Mouse (Mus musculus) forebrain, embryonic 16.5 days (tissue): Measurements from ENCODE around the gene Rragd. TPM values are rescaled to one million over a fixed set of nuclear protein-coding genes. Genes with fewer than 3 reads are reported as not detected.
"Not testable (repeated sequence)": the region's sequence is repeated elsewhere in the genome, so short reads cannot be mapped to it uniquely, and the experiment has no call there.

ENCODE experiments used
- ATAC-seq: fragments of 200-750 bp; cut with Nextera tagmentation; 2 replicates; pipeline ENCODE4 v1.8.0; 2017; ENCODE audit warnings: mild to moderate bottlenecking, moderate library complexity
- H3K27ac ChIP-seq: fragments of 300-500 bp; sonication (generic); 2 replicates; pipeline ENCODE4 v1.5.1; 2014; ENCODE audit warnings: low read length, control low read depth
- H3K27me3 ChIP-seq: fragments of 300-500 bp; sonication (generic); replicated peaks from 2 replicates; pipeline ENCODE4 v1.6.1; 2014; ENCODE audit warnings: low read length; ENCODE audit not compliant: control insufficient read depth, insufficient read depth
- H3K36me3 ChIP-seq: fragments of 300-500 bp; sonication (generic); 2 replicates; pipeline ENCODE4 v1.6.1; 2014; ENCODE audit not compliant: control insufficient read depth, insufficient read depth
- H3K4me1 ChIP-seq: fragments of 300-500 bp; sonication (generic); replicated peaks from 2 replicates; pipeline ENCODE4 v1.6.1; 2014; ENCODE audit warnings: low read length; ENCODE audit not compliant: control insufficient read depth, insufficient read depth
- H3K4me2 ChIP-seq: fragments of 300-500 bp; sonication (generic); 2 replicates; pipeline ENCODE4 v1.6.1; 2014; ENCODE audit warnings: mild to moderate bottlenecking, low read length, control low read depth
- H3K4me3 ChIP-seq: fragments of 300-500 bp; sonication (generic); replicated peaks from 2 replicates; pipeline ENCODE4 v1.5.1; 2014; ENCODE audit warnings: mild to moderate bottlenecking, low read length, control low read depth
- H3K9ac ChIP-seq: fragments of 300-500 bp; sonication (generic); replicated peaks from 2 replicates; pipeline ENCODE4 v1.6.1; 2014; ENCODE audit warnings: low read depth, low read length, control low read depth
- H3K9me3 ChIP-seq: fragments of 300-500 bp; sonication (generic); 2 replicates; pipeline ENCODE4 v1.6.1; 2016; ENCODE audit warnings: low read length; ENCODE audit not compliant: control insufficient read depth
- WGBS: fragments of 180-500 bp; shearing (Covaris S2); extraction: QIAGEN DNeasy Blood & Tissue Kit; methylation state at CpG from one replicate; pipeline ENCODE4 v1.1.7; 2014; 5-methylcytosine and 5-hydroxymethylcytosine counted together
- polyA plus RNA-seq: library from polyadenylated mRNA; unstranded; fragments of >200 nt; fragmentation: Nextera tagmentation; extraction: Ambion mirVana; gene quantifications from 2 replicates; pipeline ENCODE4 v1.2.1, GENCODE M21; 2015

Gene Rragd
- polyA plus RNA-seq, 1 experiment from 2014 or later, result 23.6 TPM

DNA sequence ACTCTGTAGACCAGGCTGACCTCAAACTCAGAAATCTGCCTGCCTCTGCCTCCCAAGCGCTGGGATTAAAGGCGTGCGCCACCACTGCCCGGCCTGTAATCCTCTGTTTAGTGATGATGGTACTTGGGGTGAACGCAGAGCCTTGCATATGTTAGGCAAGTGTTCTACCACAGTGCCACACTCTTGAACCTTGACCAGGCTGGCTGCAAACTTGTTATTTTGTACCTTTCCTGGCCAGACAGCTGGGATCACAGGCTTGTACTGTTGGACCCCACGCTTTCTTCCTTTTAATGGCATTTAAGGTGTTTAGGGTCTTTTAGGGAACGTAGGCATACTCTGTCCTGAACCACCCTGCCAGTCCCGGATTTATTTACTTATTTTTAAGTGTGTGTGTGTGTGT is 16.2 kb downstream of the Rragd start:
- no peak overlapping the region for H3K4me3 ChIP-seq
- H3K9ac ChIP-seq, result no peak overlapping the region
- no peaks in the 10 kb centered on the region for H3K4me1 ChIP-seq
- no peaks in the 10 kb centered on the region for H3K9me3 ChIP-seq
- no peak for ATAC-seq
- no peaks in the 10 kb centered on the region for H3K27me3 ChIP-seq
- H3K36me3 ChIP-seq, result no peaks in the 10 kb centered on the region
- H3K4me2 ChIP-seq, result no peak overlapping the region
- H3K27ac ChIP-seq, result no peak overlapping the region
- WGBS, result 97% methylated on average over 8 of the region's 8 CpGs

DNA sequence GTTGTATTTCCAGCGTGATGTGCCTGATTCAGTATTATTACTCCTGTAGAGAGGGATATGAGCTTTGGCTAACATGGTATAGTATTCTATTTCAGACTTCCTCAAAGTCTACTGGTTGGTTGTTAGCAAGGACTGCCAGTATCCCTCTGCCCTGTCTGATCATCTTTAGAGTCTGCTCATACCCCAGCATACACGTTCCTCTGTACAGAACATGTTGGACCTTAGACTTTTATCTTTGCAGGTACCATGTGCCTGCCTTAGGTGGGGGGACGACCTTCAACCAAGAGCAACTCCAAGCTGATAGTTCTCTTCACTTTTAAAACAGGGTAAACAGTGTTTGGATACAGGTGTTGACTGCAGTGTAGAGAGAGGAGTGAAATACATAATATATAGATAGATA is 19.2 kb downstream of the Rragd start:
- H3K4me3 ChIP-seq, result no peak overlapping the region
- H3K27me3 ChIP-seq, result no peaks in the 10 kb centered on the region
- no peak overlapping the region for H3K27ac ChIP-seq
- WGBS, result 89% methylated on average over 3 of the region's 3 CpGs
- no peak for ATAC-seq
- H3K4me1 ChIP-seq, result no peaks in the 10 kb centered on the region
- H3K36me3 ChIP-seq, result no peaks in the 10 kb centered on the region
- H3K9me3 ChIP-seq, result no peaks in the 10 kb centered on the region
- H3K9ac ChIP-seq, result no peak overlapping the region
- H3K4me2 ChIP-seq, result no peak overlapping the region

DNA sequence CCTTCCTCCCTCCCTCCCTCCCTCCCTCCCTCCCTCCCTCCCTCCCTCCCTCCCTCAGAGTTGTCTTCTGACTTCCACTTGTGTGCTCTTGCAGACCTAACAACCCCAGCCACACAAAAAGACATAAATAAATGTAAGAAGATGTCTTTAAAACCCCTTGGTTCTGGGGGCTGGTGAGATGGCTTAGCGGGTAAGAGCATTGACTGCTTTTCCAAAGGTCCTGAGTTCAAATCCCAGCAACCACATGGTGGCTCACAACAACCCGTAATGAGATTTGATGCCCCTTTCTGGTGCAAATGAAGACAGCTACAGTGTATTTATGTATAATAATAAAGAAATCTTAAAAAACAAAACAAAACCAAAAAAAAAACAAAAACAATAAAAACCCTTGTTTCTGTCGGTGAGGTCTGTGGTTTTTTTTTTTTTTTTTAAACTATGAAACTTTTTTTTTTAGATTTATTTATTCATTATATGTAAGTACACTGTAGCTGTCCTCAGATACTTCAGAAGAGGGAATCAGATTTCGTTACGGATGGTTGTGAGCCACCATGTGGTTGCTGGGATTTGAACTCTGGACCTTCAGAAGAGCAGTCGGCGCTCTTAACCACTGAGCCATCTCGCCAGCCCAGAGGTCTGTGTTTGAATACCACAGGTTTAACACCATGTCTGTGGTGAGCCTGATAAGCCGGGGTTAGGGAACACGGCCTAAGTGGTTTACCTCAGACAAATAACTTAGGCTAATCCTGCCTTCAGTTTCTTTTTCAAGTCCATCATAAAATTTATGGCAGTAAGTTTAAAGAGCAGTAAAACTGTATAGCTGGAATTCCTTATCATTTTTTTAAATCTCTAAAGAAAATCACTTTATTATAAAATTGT is 23.0 kb downstream of the Rragd start:
- not testable (repeated sequence) for H3K9me3 ChIP-seq, H3K36me3 ChIP-seq, H3K27me3 ChIP-seq, H3K9ac ChIP-seq, H3K27ac ChIP-seq, H3K4me3 ChIP-seq, H3K4me2 ChIP-seq, H3K4me1 ChIP-seq, ATAC-seq
- WGBS, result 95% methylated on average over 10 of the region's 10 CpGs

DNA sequence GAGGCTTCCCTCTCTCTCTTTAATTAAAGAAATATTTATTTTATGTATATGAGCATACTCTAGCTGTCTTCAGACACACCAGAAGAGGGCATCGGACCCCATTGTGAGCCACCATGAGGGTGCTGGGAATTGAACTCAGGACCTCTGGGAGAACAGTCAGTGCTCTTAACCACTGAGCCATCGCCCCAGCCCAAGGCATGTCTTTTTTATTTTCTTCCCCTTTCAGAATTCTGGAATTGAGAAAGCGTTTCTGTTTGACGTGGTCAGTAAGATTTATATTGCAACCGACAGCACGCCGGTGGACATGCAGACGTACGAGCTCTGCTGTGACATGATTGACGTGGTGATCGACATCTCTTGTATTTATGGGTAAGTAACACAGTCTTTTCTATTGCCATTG is 24.0 kb downstream of the Rragd start:
- no peak overlapping the region for H3K9ac ChIP-seq
- no peak overlapping the region for H3K4me2 ChIP-seq
- no peak overlapping the region for H3K4me3 ChIP-seq
- H3K36me3 ChIP-seq, result no peaks in the 10 kb centered on the region
- H3K27me3 ChIP-seq, result no peaks in the 10 kb centered on the region
- WGBS, result 96% methylated on average over 11 of the region's 11 CpGs
- H3K9me3 ChIP-seq, result no peaks in the 10 kb centered on the region
- no peak overlapping the region for H3K27ac ChIP-seq
- H3K4me1 ChIP-seq, result no peaks in the 10 kb centered on the region
- no peak for ATAC-seq

DNA sequence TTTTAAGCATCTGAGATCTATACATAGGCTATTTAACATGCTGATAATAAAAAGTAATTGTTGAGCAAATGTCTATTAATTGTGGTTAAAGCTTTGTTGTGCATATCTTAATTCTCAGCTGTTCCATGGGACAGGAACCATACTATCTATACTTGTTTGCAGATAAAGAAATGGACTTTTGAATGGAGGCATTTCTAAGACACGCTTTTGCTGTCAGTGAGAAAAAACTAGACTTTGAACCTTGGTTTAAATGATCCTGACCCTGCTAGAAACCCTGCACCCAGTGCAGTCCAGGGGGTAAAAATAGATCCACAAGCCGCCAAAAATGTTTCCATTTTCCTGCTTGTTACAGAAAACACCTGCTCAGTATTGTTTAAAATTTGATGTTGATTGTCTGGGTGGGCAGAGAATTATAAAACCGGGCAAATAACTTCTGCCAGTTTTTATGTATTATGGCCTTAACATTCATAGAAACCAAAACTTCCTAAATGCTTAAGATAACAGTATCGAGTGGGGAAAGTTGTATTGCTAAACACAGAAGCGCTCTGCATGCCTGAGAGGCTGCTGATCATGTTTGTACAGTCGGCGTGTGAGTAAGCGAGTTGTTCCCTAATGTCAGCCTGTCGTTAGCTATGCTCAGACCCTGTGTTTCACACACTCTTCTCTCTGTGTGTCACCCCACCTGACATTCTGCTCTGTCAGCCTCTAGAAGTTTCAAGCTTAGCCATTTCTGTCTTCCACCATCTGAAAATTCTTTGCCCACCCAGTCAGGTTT is 24.8 kb downstream of the Rragd start:
- Histone ChIP-seq H3K4me2 (no peak overlapping the region), H3K27ac (no peak overlapping the region), H3K27me3 (no peaks in the 10 kb centered on the region), H3K9ac (no peak overlapping the region), H3K4me1 (no peaks in the 10 kb centered on the region), H3K9me3 (no peaks in the 10 kb centered on the region), H3K36me3 (no peaks in the 10 kb centered on the region), H3K4me3 (no peak overlapping the region)
- WGBS, result 87% methylated on average over 9 of the region's 9 CpGs
- ATAC-seq, result no peak

DNA sequence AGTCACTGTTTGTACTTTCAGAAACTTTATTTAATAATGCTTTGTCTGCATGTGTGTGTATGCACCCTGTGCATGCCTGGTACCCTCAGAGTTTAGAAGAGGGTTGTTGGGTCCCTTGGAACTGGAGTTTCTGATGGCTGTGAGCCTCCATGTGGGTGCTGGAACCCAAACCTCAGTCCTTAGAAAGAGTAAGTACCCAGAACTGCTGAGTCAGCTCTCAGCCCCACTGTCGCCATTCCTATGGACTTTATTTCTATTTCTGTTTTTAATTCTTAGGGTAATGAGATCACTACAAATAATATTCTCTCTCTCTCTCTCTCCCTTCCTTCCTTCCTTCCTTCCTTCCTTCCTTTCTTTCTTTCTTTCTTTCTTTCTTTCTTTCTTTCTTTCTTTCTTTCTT is 27.2 kb downstream of the Rragd start:
- H3K36me3 ChIP-seq, result no peaks in the 10 kb centered on the region; the same call in 1 of the 2 replicates
- no peak overlapping the region for H3K27ac ChIP-seq
- H3K4me1 ChIP-seq, result no peaks in the 10 kb centered on the region
- WGBS, result 83% methylated on average over 1 of the region's 1 CpGs
- ATAC-seq, result no peak
- no peaks in the 10 kb centered on the region for H3K9me3 ChIP-seq
- H3K9ac ChIP-seq, result no peak overlapping the region
- H3K27me3 ChIP-seq, result no peaks in the 10 kb centered on the region
- no peak overlapping the region for H3K4me3 ChIP-seq
- no peak overlapping the region for H3K4me2 ChIP-seq

DNA sequence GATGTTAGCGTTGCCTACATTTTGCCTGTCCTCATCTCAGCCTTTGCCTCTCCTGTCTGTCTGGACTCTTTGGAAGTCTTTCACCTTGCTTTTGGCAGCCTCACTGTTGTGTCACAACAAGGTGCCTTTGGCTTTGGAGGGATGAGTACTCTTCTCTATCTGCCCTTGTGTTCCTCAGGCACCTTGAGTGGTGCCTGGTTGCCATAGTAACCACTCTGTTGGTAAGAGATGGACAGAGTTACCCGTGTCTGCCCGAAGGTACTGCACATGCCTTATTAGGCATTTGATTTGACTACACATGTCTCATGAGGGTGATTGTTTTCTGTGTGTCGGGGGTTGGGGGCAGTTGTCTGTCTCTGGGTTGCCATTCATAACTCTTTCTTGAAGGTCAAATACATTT is 29.6 kb downstream of the Rragd start:
- no peaks in the 10 kb centered on the region for H3K4me1 ChIP-seq
- H3K9ac ChIP-seq, result no peak overlapping the region
- no peaks in the 10 kb centered on the region; the same call in 1 of the 2 replicates for H3K36me3 ChIP-seq
- ATAC-seq, result no peak
- H3K27me3 ChIP-seq, result no peaks in the 10 kb centered on the region
- H3K9me3 ChIP-seq, result no peaks in the 10 kb centered on the region
- WGBS, result 74% methylated on average over 4 of the region's 4 CpGs
- H3K4me2 ChIP-seq, result no peak overlapping the region
- no peak overlapping the region for H3K27ac ChIP-seq
- no peak overlapping the region for H3K4me3 ChIP-seq

DNA sequence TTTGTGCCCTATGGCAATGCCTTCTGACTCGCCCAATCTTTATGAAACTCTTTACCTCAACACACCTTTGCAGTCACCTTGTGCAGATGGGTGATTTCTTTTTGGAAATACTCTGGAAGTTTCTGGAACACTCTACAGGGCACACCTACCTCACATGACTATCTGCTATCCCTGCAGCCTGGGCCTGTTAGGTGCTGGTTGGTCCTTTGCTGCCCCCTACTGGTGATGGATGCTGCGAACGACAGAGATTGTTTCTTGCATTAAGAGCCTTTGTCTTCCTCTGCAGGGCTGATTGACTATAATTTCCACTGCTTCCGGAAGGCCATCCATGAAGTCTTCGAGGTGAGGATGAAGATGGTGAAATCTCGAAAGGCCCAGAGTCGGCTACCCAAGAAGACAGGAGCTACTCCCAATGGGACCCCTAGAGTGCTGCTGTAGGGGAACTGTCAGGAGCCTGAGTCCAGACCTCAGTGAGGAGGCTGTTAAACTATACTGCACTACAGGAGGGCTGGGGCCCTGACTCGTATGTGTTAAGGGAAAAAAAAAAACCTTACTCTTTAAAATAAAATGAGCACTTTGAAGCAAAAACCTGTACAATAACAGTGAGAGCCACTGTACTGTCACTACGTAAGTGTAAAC is 35.6 kb downstream of the Rragd start:
- Histone ChIP-seq H3K36me3 (no peaks in the 10 kb centered on the region; the same call in 1 of the 2 replicates), H3K9ac (peak overlapping the region; percentile 26; the same call in 1 of the 2 replicates), H3K4me2 (no peak overlapping the region), H3K27me3 (no peaks in the 10 kb centered on the region), H3K4me3 (no peak overlapping the region), H3K4me1 (no peaks in the 10 kb centered on the region), H3K27ac (no peak overlapping the region), H3K9me3 (no peaks in the 10 kb centered on the region)
- peak; percentile 93 for ATAC-seq
- WGBS, result 47% methylated on average over 9 of the region's 9 CpGs

DNA sequence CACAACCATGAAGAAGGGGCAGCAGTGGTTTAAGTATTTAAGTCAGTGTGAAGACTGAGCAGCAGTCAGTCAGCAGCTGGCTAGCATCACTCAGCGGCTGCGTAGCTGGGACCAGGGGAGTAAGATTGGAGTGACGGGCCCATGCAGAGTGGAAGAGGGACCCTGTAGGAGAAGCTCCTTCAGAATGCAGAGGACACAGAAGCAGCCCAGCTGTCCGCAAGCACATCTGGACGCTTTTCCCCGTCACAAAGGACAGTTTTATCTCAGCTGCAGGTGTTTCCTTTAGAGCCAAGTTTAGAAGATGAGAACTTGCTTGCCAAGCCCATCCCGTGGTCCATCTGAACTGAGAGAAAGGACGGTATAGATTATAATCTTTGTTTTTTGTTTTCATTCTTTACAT is 41.6 kb downstream of the Rragd start:
- Histone ChIP-seq H3K4me1 (no peaks in the 10 kb centered on the region), H3K9me3 (no peaks in the 10 kb centered on the region), H3K4me3 (no peak overlapping the region), H3K36me3 (no peaks in the 10 kb centered on the region), H3K27me3 (no peaks in the 10 kb centered on the region), H3K9ac (no peak overlapping the region), H3K4me2 (no peak overlapping the region), H3K27ac (no peak overlapping the region)
- 85% methylated on average over 8 of the region's 8 CpGs for WGBS
- ATAC-seq, result no peak
